Mouse (Mus musculus): Measurements from ENCODE around the gene Nlrp3.

GRCm38 (mm10) chr11:59511558-59511957, 29.8 kb upstream of the Nlrp3 start:
- TF ChIP-seq CTCF (IDR thresholded peaks at IDR 0.05; ENCODE audit: borderline replicate concordance, extremely low read depth, insufficient read depth, insufficient read length) (no peak), POLR2A (IDR thresholded peaks at IDR 0.05; ENCODE audit: borderline replicate concordance, extremely low read depth, insufficient read depth, insufficient read length, poor library complexity, severe bottlenecking) (no peak)

Data from brain, embryonic 14.5 days (tissue).